Mouse (Mus musculus): ENCODE data around the gene Slc38a11.

DNA sequence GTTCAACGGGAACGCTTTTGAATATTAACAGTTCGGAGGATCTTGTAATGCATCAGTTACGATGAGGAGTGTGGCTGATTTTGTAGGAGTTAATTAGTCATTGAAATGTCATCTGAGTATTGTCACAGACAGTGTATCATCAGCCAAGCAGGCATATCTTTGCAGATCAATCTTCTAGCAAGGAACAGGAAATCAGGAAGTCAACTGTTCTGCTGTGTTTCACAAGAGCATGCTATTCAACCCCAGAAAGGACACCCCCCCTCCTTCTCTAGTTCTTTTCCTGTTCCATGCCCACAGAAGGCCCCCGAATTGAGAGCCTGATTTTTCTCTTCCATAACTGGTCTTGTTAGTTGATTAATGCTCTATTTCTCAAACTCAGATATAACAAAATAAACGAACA, 80.9 kb downstream of the Slc38a11 start:
- no peak for TF ChIP-seq POLR2A (IDR thresholded peaks at IDR 0.05; ENCODE audit: control insufficient read depth, extremely low read depth, insufficient read depth, low read length, poor library complexity)
- TF ChIP-seq CTCF (IDR thresholded peaks at IDR 0.05; ENCODE audit: borderline replicate concordance, control insufficient read depth, extremely low read depth, insufficient read depth, low read length, poor library complexity), result no peak

Measured in thymus, adult 2 months (tissue).